Mouse (Mus musculus) kidney, adult 2 months (tissue): Measurements from ENCODE around the gene Platr17. TPM values are rescaled to one million over a fixed set of nuclear protein-coding genes. Genes with fewer than 3 reads are reported as not detected.

Experiments used
- DNase-seq: peaks from one replicate; pipeline ENCODE4 v3.0.0; 2021
- H3K27ac ChIP-seq: fragments of 200-500 bp; 2 replicates; pipeline ENCODE4 v1.5.1; 2012; ENCODE audit warnings: low read depth, low read length, control low read depth, inconsistent platforms; ENCODE audit not compliant: insufficient read depth
- H3K27me3 ChIP-seq: fragments of 200-500 bp; replicated peaks from 2 replicates; pipeline ENCODE4 v1.6.1; 2012; ENCODE audit warnings: mild to moderate bottlenecking, moderate library complexity, low read length, inconsistent platforms; ENCODE audit not compliant: control insufficient read depth, insufficient read depth
- H3K36me3 ChIP-seq: fragments of 200-500 bp; 2 replicates; pipeline ENCODE4 v1.6.1; 2012; ENCODE audit warnings: mild to moderate bottlenecking, moderate library complexity, low read length, inconsistent platforms; ENCODE audit not compliant: control insufficient read depth, insufficient read depth
- H3K4me1 ChIP-seq: fragments of 200-500 bp; 2 replicates; pipeline ENCODE4 v1.6.1; 2011; ENCODE audit warnings: low read length; ENCODE audit not compliant: control insufficient read depth, insufficient read depth
- H3K4me3 ChIP-seq: fragments of 200-500 bp; 2 replicates; pipeline ENCODE4 v1.5.1; 2011; ENCODE audit warnings: mild to moderate bottlenecking, low read depth, low read length, control low read depth; ENCODE audit not compliant: insufficient read depth
- CTCF ChIP-seq: fragments of 200-500 bp; conservative IDR thresholded peaks from 2 replicates; pipeline ENCODE4 v1.5.1; 2011; ENCODE audit warnings: low read depth, mild to moderate bottlenecking, control low read depth, low read length, moderate library complexity, mixed read lengths; ENCODE audit not compliant: insufficient read depth, insufficient read length
- POLR2A ChIP-seq: fragments of 200-500 bp; IDR thresholded peaks from one replicate; pipeline ENCODE4 v1.6.1; 2011; ENCODE audit warnings: low read depth, low read length, control low read depth
- WGBS: fragments of 180-500 bp; shearing (Covaris S2); methylation state at CpG from one replicate; pipeline ENCODE4 v1.1.7; 2018; 5-methylcytosine and 5-hydroxymethylcytosine counted together
- polyA plus RNA-seq: library from polyadenylated mRNA; depleted of rRNA; stranded (reverse); fragments of >200 nt; gene quantifications from 2 replicates; pipeline ENCODE4 v1.2.3, GENCODE M21; 2012

Gene Platr17
- polyA plus RNA-seq, 1 experiment: not detected

DNA sequence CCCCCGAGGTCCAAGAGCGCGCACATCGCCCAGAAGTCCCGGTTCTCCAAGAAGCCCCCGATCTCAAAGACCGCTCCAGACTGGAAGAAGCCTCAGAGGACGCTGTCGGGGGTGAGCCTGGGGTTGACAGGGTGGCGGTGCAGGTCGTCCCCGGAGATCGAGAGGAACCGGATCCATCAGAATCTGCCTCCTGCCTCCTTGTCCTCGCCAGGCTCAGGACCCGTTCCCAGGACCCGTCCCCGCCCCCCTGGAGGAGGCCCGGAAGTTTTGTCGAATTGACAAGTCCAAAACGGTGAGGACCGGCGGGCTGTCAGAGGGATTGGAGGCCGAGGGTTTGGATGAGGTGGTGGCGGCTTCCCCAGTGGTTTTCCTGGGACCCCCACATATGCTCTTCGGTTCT, 36.0 kb downstream of the Platr17 start:
- no peak for DNase-seq
- no peaks in the 10 kb centered on the region for H3K36me3 ChIP-seq
- H3K27ac ChIP-seq: no peak overlapping the region
- WGBS: 2% methylated on average over 26 of the region's 26 CpGs
- H3K4me3 ChIP-seq: peak overlapping the region; percentile 99
- no peaks in the 10 kb centered on the region for H3K4me1 ChIP-seq
- no peaks in the 10 kb centered on the region for H3K27me3 ChIP-seq
- TF ChIP-seq POLR2A (no peak), CTCF (no peak)

DNA sequence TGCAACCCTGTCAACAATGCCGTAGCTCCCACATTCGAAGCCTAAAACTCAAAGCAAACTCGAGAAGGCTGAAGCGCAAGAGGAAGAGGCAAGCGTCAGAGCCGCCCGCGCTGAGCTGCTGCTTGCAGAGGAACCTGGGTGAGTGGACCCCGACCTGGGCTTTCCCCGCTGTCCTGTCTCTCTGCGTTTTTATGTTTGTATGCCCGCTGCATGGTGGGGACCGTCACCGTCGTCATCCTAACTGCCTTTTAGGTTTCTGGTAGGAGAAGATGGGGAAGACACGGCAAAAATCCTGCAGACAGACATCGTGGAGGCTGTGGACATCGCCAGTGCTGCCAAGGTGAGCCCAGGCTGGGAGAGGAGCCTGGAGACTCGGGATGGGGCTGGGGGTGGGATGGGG, 36.4 kb downstream of the Platr17 start:
- Histone ChIP-seq H3K27ac (no peak overlapping the region), H3K4me3 (peak overlapping the region; percentile 99), H3K27me3 (no peaks in the 10 kb centered on the region), H3K36me3 (no peaks in the 10 kb centered on the region), H3K4me1 (no peaks in the 10 kb centered on the region)
- TF ChIP-seq CTCF (no peak), POLR2A (no peak)
- WGBS: 52% methylated on average over 19 of the region's 19 CpGs
- DNase-seq: no peak

DNA sequence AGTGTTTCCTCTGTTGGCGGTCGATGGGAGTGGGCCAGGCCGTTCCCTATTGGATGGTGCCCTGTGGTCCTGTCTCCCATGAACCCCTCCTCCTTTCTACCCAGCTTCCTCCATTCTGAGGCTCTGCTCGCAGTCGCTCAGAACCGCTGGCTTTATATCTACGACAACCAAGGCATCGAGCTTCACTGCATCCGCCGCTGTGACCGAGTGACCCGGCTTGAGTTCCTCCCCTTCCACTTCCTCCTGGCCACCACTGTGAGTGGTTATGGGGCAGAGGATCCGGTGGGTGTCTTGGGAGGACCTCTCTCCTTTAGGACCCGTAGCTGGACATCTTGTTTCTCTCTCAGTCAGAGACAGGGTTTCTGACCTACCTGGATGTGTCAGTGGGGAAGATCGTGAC, 38.5 kb downstream of the Platr17 start:
- Histone ChIP-seq H3K27ac (no peak overlapping the region), H3K4me3 (no peak overlapping the region), H3K36me3 (no peaks in the 10 kb centered on the region), H3K4me1 (no peaks in the 10 kb centered on the region), H3K27me3 (no peaks in the 10 kb centered on the region)
- no peak for DNase-seq
- 92% methylated on average over 15 of the region's 15 CpGs for WGBS
- no peak for TF ChIP-seq CTCF

DNA sequence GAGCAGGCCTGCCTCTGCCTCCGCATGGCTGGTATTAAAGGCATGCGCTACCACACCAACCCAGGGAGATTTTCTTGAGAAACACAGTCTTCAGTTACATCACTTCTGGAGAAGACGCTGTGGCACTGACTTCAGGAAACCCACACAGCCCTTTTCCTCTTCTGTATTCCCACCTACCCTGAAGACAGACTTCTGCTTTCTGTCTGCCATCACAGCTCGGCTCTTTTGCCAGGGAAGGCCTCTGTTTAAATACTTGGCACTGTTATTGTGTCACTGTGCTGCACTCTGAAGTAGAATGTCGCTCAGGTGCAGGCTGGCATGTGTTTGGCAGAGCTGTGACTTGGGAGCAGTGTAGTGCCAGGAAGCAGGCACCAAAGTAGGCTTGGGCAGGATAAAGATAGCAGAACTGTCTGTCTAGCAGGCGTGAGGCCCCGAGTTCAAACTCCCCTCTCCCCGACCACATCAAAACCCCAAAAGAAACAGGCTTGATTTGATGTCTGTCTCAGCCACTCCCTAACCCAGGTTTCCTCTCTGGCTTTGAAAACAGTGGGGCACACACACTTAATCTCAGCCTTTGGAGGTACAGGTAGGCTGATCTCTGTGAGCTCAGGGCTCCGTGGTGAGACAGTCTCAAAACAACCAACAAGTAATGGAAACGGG, 42.6 kb downstream of the Platr17 start:
- Histone ChIP-seq H3K4me1 (peaks cover under 1% of the 10 kb centered on the region; the same call in 1 of the 2 replicates), H3K27ac (no peak overlapping the region), H3K36me3 (no peaks in the 10 kb centered on the region), H3K4me3 (no peak overlapping the region), H3K27me3 (no peaks in the 10 kb centered on the region)
- DNase-seq: no peak
- no peak for TF ChIP-seq CTCF
- no peak for TF ChIP-seq POLR2A
- 86% methylated on average over 10 of the region's 10 CpGs for WGBS

DNA sequence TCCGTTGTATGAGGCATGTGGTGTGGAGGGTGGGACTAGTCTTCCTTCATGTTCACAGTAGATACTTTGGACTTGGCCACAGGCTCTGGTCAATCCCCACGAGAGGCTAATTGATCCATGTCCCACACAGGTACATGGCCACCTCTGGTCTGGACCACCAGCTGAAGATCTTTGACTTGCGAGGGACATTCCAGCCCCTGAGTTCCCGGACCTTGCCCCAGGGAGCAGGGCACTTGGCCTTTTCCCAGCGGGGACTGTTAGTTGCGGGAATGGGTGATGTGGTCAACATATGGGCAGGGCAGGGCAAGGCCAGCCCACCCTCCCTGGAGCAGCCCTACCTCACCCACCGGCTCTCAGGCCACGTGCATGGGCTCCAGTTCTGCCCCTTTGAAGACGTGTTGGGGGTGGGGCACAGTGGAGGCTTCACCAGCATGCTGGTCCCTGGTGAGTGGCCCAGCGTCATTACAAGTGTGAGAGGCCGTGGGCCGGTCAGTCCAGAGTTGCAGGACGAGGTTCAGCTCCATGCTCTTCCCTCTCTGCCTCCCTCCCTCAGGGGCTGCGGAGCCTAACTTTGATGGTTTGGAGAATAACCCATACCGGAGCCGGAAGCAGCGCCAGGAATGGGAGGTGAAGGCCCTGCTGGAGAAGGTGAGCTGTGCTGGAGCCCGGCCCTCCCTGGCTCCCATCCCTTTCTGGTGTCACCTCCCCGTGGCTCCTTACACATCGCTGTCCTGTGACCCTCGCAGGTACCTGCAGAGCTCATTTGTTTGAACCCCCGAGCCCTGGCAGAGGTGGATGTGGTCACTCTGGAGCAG, 43.4 kb downstream of the Platr17 start:
- Histone ChIP-seq H3K27me3 (no peaks in the 10 kb centered on the region), H3K4me3 (no peak overlapping the region), H3K4me1 (peaks cover 5% of the 10 kb centered on the region; the same call in 1 of the 2 replicates), H3K36me3 (no peaks in the 10 kb centered on the region), H3K27ac (no peak overlapping the region)
- WGBS: 72% methylated on average over 22 of the region's 22 CpGs
- no peak for TF ChIP-seq POLR2A
- no peak for TF ChIP-seq CTCF
- DNase-seq: no peak

DNA sequence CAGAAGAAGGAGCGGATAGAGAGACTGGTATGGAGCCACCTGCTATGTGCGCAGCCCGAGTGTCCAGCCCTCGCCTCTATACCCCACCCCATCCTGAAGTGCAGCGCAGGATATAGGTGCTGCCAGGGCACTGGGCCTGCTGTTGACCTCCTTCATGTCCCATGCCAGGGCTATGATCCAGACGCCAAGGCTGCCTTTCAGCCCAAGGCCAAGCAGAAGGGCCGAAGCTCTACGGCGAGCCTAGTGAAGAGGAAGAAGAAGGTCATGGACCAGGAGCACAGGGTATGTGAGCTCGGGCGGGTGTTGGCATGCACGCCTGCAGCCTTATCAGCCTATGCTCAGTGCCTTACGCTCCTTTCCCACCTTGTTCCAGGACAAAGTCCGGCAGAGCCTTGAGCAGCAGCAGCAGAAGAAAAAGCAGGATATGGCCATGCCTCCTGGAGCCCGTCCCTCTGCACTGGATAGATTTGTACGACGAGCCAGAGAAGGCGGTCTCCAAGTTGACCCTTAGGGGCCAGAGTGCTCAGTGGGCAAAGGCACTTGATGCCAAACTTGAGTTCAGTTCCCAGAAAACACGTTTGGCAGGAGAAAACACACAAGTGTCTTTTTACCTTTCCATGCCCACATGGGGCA, 44.1 kb downstream of the Platr17 start:
- no peak overlapping the region for H3K4me3 ChIP-seq
- H3K27me3 ChIP-seq: no peaks in the 10 kb centered on the region
- H3K27ac ChIP-seq: no peak overlapping the region
- H3K4me1 ChIP-seq: peaks cover 5% of the 10 kb centered on the region; the same call in 1 of the 2 replicates
- 73% methylated on average over 19 of the region's 19 CpGs for WGBS
- no peak for DNase-seq
- TF ChIP-seq CTCF: no peak
- no peak for TF ChIP-seq POLR2A
- H3K36me3 ChIP-seq: no peaks in the 10 kb centered on the region

DNA sequence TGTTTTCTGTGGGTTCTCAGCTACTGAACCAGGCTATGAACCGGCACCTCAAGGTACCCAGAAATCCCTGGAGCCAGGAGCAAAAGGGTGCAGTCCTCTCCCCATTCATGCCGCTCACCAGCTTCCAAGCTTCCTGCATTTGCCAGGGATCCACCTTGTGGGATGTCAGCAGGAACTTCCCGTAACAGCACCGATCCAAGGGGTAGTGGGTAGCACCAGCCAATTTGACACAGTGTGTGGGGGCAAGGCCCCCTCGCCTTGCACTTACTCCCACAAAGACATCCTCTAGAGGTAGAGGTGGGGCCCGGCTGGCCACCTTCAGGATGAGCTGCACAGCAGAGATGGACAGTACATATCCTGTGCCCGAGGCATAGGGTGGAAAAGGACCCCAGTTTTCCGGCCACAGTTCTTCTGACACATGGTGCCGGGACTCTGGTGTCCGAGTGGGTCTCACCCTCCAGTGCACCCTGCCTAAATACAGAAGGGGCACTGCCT, 45.2 kb downstream of the Platr17 start:
- WGBS: 74% methylated on average over 10 of the region's 10 CpGs
- Histone ChIP-seq H3K4me1 (peaks cover 12% of the 10 kb centered on the region; the same call in 1 of the 2 replicates), H3K27ac (no peak overlapping the region), H3K4me3 (no peak overlapping the region), H3K27me3 (no peaks in the 10 kb centered on the region), H3K36me3 (no peaks in the 10 kb centered on the region)
- no peak for TF ChIP-seq CTCF
- DNase-seq: no peak
